Mouse (Mus musculus) megakaryocyte, adult 5-6 weeks (primary cell): ENCODE measurements around the gene Foxi3. TPM values are rescaled to one million over a fixed set of nuclear protein-coding genes. Genes with fewer than 3 reads are reported as not detected.

Experiments
- ATAC-seq: 2 replicates; pipeline ENCODE4 v1.8.0; 2016; ENCODE audit warnings: mild to moderate bottlenecking, inconsistent platforms; ENCODE audit not compliant: poor library complexity, severe bottlenecking
- total RNA-seq, 2 experiments: library from RNA; stranded (forward) in 1 of 2; stranded (reverse) in 1 of 2; fragments of 153-499, 151-499 nt in 1 of 2; fragments of 221-1000, 200-1000 nt in 1 of 2; gene quantifications; 2 replicates each; pipeline versions ENCODE4 v1.2.3 to v1.2.4; 2015 to 2017

Foxi3 gene
- total RNA-seq (2015) (not detected in 2 replicates), total RNA-seq (2017) (not detected in 2 replicates)

GRCm38 (mm10) chr6:70956285-70956912 is at the start of gene Foxi3:
Foxi3 (plus strand) TSS chr6:70956531.
- ATAC-seq: 0 out of 2 replicates have a peak, but pooled peaks have one; percentile 35

GRCm38 (mm10) chr6:70909572-70909971 is 46.8 kb upstream of the Foxi3 start:
- ATAC-seq: no peak

GRCm38 (mm10) chr6:70910285-70910684 is 46.0 kb upstream of the Foxi3 start:
- no peak for ATAC-seq

GRCm38 (mm10) chr6:70911668-70912395 is 44.5 kb upstream of the Foxi3 start:
- ATAC-seq: no peak

- no peak for ATAC-seq
Observed at GRCm38 (mm10) chr6:70912396-70912765, 44.0 kb upstream of the Foxi3 start.

- ATAC-seq: no peak
Observed at GRCm38 (mm10) chr6:70918827-70919226, 37.5 kb upstream of the Foxi3 start, which contains the start of gene Tex37. Tex37 (minus strand) TSS chr6:70918927.

- peak; percentile 78 for ATAC-seq
Observed at GRCm38 (mm10) chr6:70921274-70922074, 34.9 kb upstream of the Foxi3 start.

GRCm38 (mm10) chr6:70931801-70932200 is 24.5 kb upstream of the Foxi3 start:
- ATAC-seq: no peak

- ATAC-seq: no peak
Observed at GRCm38 (mm10) chr6:70953274-70953673, 3.1 kb upstream of the Foxi3 start.

GRCm38 (mm10) chr6:70954040-70954439 is 2.3 kb upstream of the Foxi3 start:
- no peak for ATAC-seq

GRCm38 (mm10) chr6:70955291-70955800 is 985 bp upstream of the Foxi3 start:
- no peak for ATAC-seq

- no peak for ATAC-seq
Observed at GRCm38 (mm10) chr6:70955841-70956240, 490 bp upstream of the Foxi3 start.

- ATAC-seq: no peak
Observed at GRCm38 (mm10) chr6:70956936-70957335, 605 bp downstream of the Foxi3 start.

- no peak for ATAC-seq
Observed at GRCm38 (mm10) chr6:70957341-70957940, 1.1 kb downstream of the Foxi3 start.

- ATAC-seq: no peak
Observed at GRCm38 (mm10) chr6:70964116-70964830, 7.9 kb downstream of the Foxi3 start.

GRCm38 (mm10) chr6:70965694-70966093 is 9.4 kb downstream of the Foxi3 start:
- no peak for ATAC-seq

GRCm38 (mm10) chr6:70967422-70967821 is 11.1 kb downstream of the Foxi3 start:
- ATAC-seq: no peak

GRCm38 (mm10) chr6:70968291-70968690 is 12.0 kb downstream of the Foxi3 start:
- no peak for ATAC-seq

- no peak for ATAC-seq
Observed at GRCm38 (mm10) chr6:70973066-70973465, 16.7 kb downstream of the Foxi3 start.

GRCm38 (mm10) chr6:70981036-70981435 is 24.7 kb downstream of the Foxi3 start:
- ATAC-seq: no peak
